Mouse (Mus musculus) midbrain, embryonic 14.5 days (tissue): Measurements from ENCODE around the gene Ms4a12. TPM values are rescaled to one million over a fixed set of nuclear protein-coding genes. Genes with fewer than 3 reads are reported as not detected.
"Not testable (repeated sequence)": the region's sequence is repeated elsewhere in the genome, so short reads cannot be mapped to it uniquely, and the experiment has no call there.

Experiments
- ATAC-seq: fragments of 200-750 bp; cut with Nextera tagmentation; 2 replicates; pipeline ENCODE4 v1.8.0; 2017; ENCODE audit warnings: moderate number of reproducible peaks, moderate library complexity; ENCODE audit not compliant: low FRiP score, low TSS enrichment
- DNase-seq: peaks from one replicate; pipeline ENCODE4 v3.0.0-alpha.2; 2015
- H3K27ac ChIP-seq: fragments of 300-500 bp; sonication (generic); replicated peaks from 2 replicates; pipeline ENCODE4 v1.5.1; 2014; ENCODE audit warnings: mild to moderate bottlenecking, low read depth, low read length, moderate library complexity
- H3K27me3 ChIP-seq: fragments of 300-500 bp; sonication (generic); 2 replicates; pipeline ENCODE4 v1.6.1; 2014; ENCODE audit warnings: low read length, control low read depth, mixed read lengths; ENCODE audit not compliant: control insufficient read depth, insufficient read depth
- H3K36me3 ChIP-seq: fragments of 300-500 bp; sonication (generic); 2 replicates; pipeline ENCODE4 v1.6.1; 2014; ENCODE audit warnings: low read length, control low read depth; ENCODE audit not compliant: control insufficient read depth, insufficient read depth
- H3K4me1 ChIP-seq: fragments of 300-500 bp; sonication (generic); 2 replicates; pipeline ENCODE4 v1.6.1; 2014; ENCODE audit warnings: mild to moderate bottlenecking, antibody characterized with exemption, low read length, control low read depth; ENCODE audit not compliant: control insufficient read depth, insufficient read depth
- H3K4me2 ChIP-seq: fragments of 300-500 bp; sonication (generic); 2 replicates; pipeline ENCODE4 v1.6.1; 2014; ENCODE audit warnings: mild to moderate bottlenecking, low read length, moderate library complexity
- H3K4me3 ChIP-seq: fragments of 300-500 bp; sonication (generic); replicated peaks from 2 replicates; pipeline ENCODE4 v1.5.1; 2014; ENCODE audit warnings: low read depth, low read length
- H3K9ac ChIP-seq: fragments of 300-500 bp; sonication (generic); replicated peaks from 2 replicates; pipeline ENCODE4 v1.6.1; 2014; ENCODE audit warnings: mild to moderate bottlenecking, low read length, moderate library complexity
- H3K9me3 ChIP-seq: fragments of 300-500 bp; sonication (generic); 2 replicates; pipeline ENCODE4 v1.6.1; 2016; ENCODE audit warnings: low read length, control low read depth, mixed read lengths; ENCODE audit not compliant: control insufficient read depth
- WGBS: fragments of 180-500 bp; shearing (Covaris S2); extraction: QIAGEN DNeasy Blood & Tissue Kit; methylation state at CpG from one replicate; pipeline ENCODE4 v1.1.7; 2014; 5-methylcytosine and 5-hydroxymethylcytosine counted together
- polyA plus RNA-seq: library from polyadenylated mRNA; unstranded; fragments of >200 nt; fragmentation: Nextera tagmentation; extraction: Ambion mirVana; gene quantifications from 2 replicates; pipeline ENCODE4 v1.2.1, GENCODE M21; 2014

Gene Ms4a12
- polyA plus RNA-seq: not detected in 2 replicates

- 83% methylated on average over 5 of the region's 5 CpGs for WGBS
- no peak for ATAC-seq
- no peak within 1 kb of the TSS for H3K9ac ChIP-seq
- DNase-seq: no peak
- no peak within 1 kb of the TSS for H3K27ac ChIP-seq
- H3K4me3 ChIP-seq: no peak within 1 kb of the TSS
- no peaks in the 10 kb centered on the region for H3K4me1 ChIP-seq
- no peaks in the 10 kb centered on the region for H3K9me3 ChIP-seq
- no peaks in the 10 kb centered on the region for H3K36me3 ChIP-seq
- H3K27me3 ChIP-seq: no peaks in the 10 kb centered on the region
- no peak within 1 kb of the TSS for H3K4me2 ChIP-seq
Observed at GRCm38 (mm10) chr19:11232348-11232747, at the start of gene Ms4a12. Ms4a12 (minus strand) TSS chr19:11232448.

- Histone ChIP-seq H3K36me3 (no peaks in the 10 kb centered on the region), H3K27me3 (no peaks in the 10 kb centered on the region), H3K9me3 (no peaks in the 10 kb centered on the region), H3K4me2 (no peak overlapping the region), H3K9ac (no peak overlapping the region), H3K4me1 (no peaks in the 10 kb centered on the region), H3K27ac (no peak overlapping the region), H3K4me3 (no peak overlapping the region)
- no peak for ATAC-seq
- no peak for DNase-seq
- WGBS: 92% methylated on average over 3 of the region's 3 CpGs
Observed at GRCm38 (mm10) chr19:11280223-11280622, 48.0 kb upstream of the Ms4a12 start.

- Histone ChIP-seq H3K9ac (no peak overlapping the region), H3K4me2 (no peak overlapping the region), H3K9me3 (no peaks in the 10 kb centered on the region), H3K4me1 (no peaks in the 10 kb centered on the region), H3K27me3 (no peaks in the 10 kb centered on the region), H3K4me3 (no peak overlapping the region), H3K36me3 (no peaks in the 10 kb centered on the region), H3K27ac (no peak overlapping the region)
- 63% methylated on average over 5 of the region's 5 CpGs for WGBS
- ATAC-seq (no peak), DNase-seq (peak; percentile 3)
Observed at GRCm38 (mm10) chr19:11276431-11276830, 44.2 kb upstream of the Ms4a12 start.

- H3K27me3 ChIP-seq: no peaks in the 10 kb centered on the region
- ATAC-seq (no peak), DNase-seq (no peak)
- H3K9me3 ChIP-seq: no peaks in the 10 kb centered on the region
- no peaks in the 10 kb centered on the region for H3K36me3 ChIP-seq
- no peak overlapping the region for H3K27ac ChIP-seq
- H3K4me3 ChIP-seq: no peak overlapping the region
- H3K4me1 ChIP-seq: no peaks in the 10 kb centered on the region
- no peak overlapping the region for H3K4me2 ChIP-seq
- H3K9ac ChIP-seq: no peak overlapping the region
- 78% methylated on average over 4 of the region's 4 CpGs for WGBS
Observed at GRCm38 (mm10) chr19:11266956-11267355, 34.7 kb upstream of the Ms4a12 start.

GRCm38 (mm10) chr19:11266052-11266845 lies 34.0 kb upstream of the Ms4a12 start, which contains the start of gene Ms4a1:
Ms4a1 (minus strand) TSS chr19:11266241.
- H3K4me1 ChIP-seq: no peaks in the 10 kb centered on the region
- no peaks in the 10 kb centered on the region for H3K9me3 ChIP-seq
- ATAC-seq (no peak), DNase-seq (no peak)
- no peak within 1 kb of the TSS for H3K4me3 ChIP-seq
- H3K36me3 ChIP-seq: no peaks in the 10 kb centered on the region
- no peak within 1 kb of the TSS for H3K4me2 ChIP-seq
- H3K27me3 ChIP-seq: no peaks in the 10 kb centered on the region
- 88% methylated on average over 8 of the region's 8 CpGs for WGBS
- no peak within 1 kb of the TSS for H3K9ac ChIP-seq
- no peak within 1 kb of the TSS for H3K27ac ChIP-seq

GRCm38 (mm10) chr19:11264602-11265185 lies 32.4 kb upstream of the Ms4a12 start:
- Histone ChIP-seq H3K4me2 (no peak overlapping the region), H3K27me3 (no peaks in the 10 kb centered on the region), H3K4me1 (no peaks in the 10 kb centered on the region), H3K9ac (no peak overlapping the region), H3K27ac (no peak overlapping the region), H3K9me3 (no peaks in the 10 kb centered on the region), H3K36me3 (no peaks in the 10 kb centered on the region), H3K4me3 (no peak overlapping the region)
- DNase-seq: no peak
- ATAC-seq: no peak
- 86% methylated on average over 9 of the region's 9 CpGs for WGBS

- ATAC-seq (no peak), DNase-seq (no peak)
- Histone ChIP-seq H3K27me3 (no peaks in the 10 kb centered on the region), H3K36me3 (no peaks in the 10 kb centered on the region), H3K27ac (no peak overlapping the region), H3K4me3 (no peak overlapping the region), H3K4me1 (no peaks in the 10 kb centered on the region), H3K4me2 (no peak overlapping the region), H3K9me3 (no peaks in the 10 kb centered on the region), H3K9ac (no peak overlapping the region)
- 90% methylated on average over 3 of the region's 3 CpGs for WGBS
Observed at GRCm38 (mm10) chr19:11263549-11263948, 31.3 kb upstream of the Ms4a12 start.

GRCm38 (mm10) chr19:11262932-11263331 lies 30.7 kb upstream of the Ms4a12 start:
- not testable (repeated sequence) for H3K4me2 ChIP-seq, ATAC-seq, H3K4me3 ChIP-seq, H3K27ac ChIP-seq, H3K27me3 ChIP-seq, H3K4me1 ChIP-seq, H3K9ac ChIP-seq, H3K36me3 ChIP-seq, DNase-seq, H3K9me3 ChIP-seq
- 82% methylated on average over 4 of the region's 4 CpGs for WGBS

- Histone ChIP-seq H3K36me3 (no peaks in the 10 kb centered on the region), H3K9me3 (no peaks in the 10 kb centered on the region), H3K27me3 (no peaks in the 10 kb centered on the region), H3K4me1 (no peaks in the 10 kb centered on the region), H3K9ac (no peak overlapping the region), H3K4me3 (no peak overlapping the region), H3K4me2 (no peak overlapping the region), H3K27ac (no peak overlapping the region)
- DNase-seq: no peak
- 96% methylated on average over 2 of the region's 2 CpGs for WGBS
- ATAC-seq: no peak
Observed at GRCm38 (mm10) chr19:11261522-11261921, 29.3 kb upstream of the Ms4a12 start.
